Mouse (Mus musculus) CD4-positive helper T cell, adult 2 months (primary cell): ENCODE data around the gene Adarb1.
"Not testable (repeated sequence)": the region's sequence is repeated elsewhere in the genome, so short reads cannot be mapped to it uniquely, and the experiment has no call there.

Experiments
- DNase-seq: peaks from one replicate; pipeline ENCODE4 v3.0.0-alpha.2; 2012; ENCODE audit warnings: low read depth, missing footprints, low spot score

The Adarb1 gene

GRCm38 (mm10) chr10:77321001-77321400 is 97.1 kb downstream of the Adarb1 start:
- no peak for DNase-seq

- DNase-seq, result no peak
These were observed 102.4 kb downstream of the Adarb1 start for GRCm38 (mm10) chr10:77315682-77316081.

GRCm38 (mm10) chr10:77314711-77315266 is 103.3 kb downstream of the Adarb1 start:
- no peak for DNase-seq

GRCm38 (mm10) chr10:77308978-77309377 is 109.1 kb downstream of the Adarb1 start:
- no peak for DNase-seq

- no peak for DNase-seq
These were observed 112.3 kb downstream of the Adarb1 start for GRCm38 (mm10) chr10:77305766-77306165.

- DNase-seq, result no peak
These were observed 113.1 kb downstream of the Adarb1 start for GRCm38 (mm10) chr10:77304840-77305533.

- no peak for DNase-seq
These were observed 113.7 kb downstream of the Adarb1 start for GRCm38 (mm10) chr10:77304362-77304761.

GRCm38 (mm10) chr10:77300934-77301297 is 117.2 kb downstream of the Adarb1 start:
- no peak for DNase-seq

GRCm38 (mm10) chr10:77300237-77300933 is 117.7 kb downstream of the Adarb1 start:
- no peak for DNase-seq

GRCm38 (mm10) chr10:77299194-77299593 is 118.9 kb downstream of the Adarb1 start:
- no peak for DNase-seq

GRCm38 (mm10) chr10:77298621-77299020 is 119.4 kb downstream of the Adarb1 start:
- DNase-seq, result no peak

- no peak for DNase-seq
These were observed 123.4 kb downstream of the Adarb1 start for GRCm38 (mm10) chr10:77294691-77295090.

GRCm38 (mm10) chr10:77290624-77291366 is 127.3 kb downstream of the Adarb1 start:
- no peak for DNase-seq

GRCm38 (mm10) chr10:77289559-77289958 is 128.5 kb downstream of the Adarb1 start:
- no peak for DNase-seq

GRCm38 (mm10) chr10:77288639-77289195 is 129.4 kb downstream of the Adarb1 start:
- no peak for DNase-seq

GRCm38 (mm10) chr10:77287626-77288025 is 130.4 kb downstream of the Adarb1 start:
- DNase-seq, result no peak

- no peak for DNase-seq
These were observed 133.2 kb downstream of the Adarb1 start for GRCm38 (mm10) chr10:77284832-77285231.

GRCm38 (mm10) chr10:77282822-77283221 is 135.2 kb downstream of the Adarb1 start:
- DNase-seq, result peak; percentile 65

GRCm38 (mm10) chr10:77282085-77282484 is 136.0 kb downstream of the Adarb1 start:
- not testable (repeated sequence) for DNase-seq

- DNase-seq, result no peak
These were observed 144.3 kb downstream of the Adarb1 start for GRCm38 (mm10) chr10:77273798-77274197.

GRCm38 (mm10) chr10:77272980-77273730 is 144.9 kb downstream of the Adarb1 start:
- peak; percentile 58 for DNase-seq
